Mouse (Mus musculus): ENCODE results near the gene Olfr1104.

The Olfr1104 gene

GRCm38 (mm10) chr2:87026980-87027379 lies at the start of gene Olfr1104:
Olfr1104 (minus strand) TSS chr2:87027080.
- no peak for DNase-seq (ENCODE audit: low spot score in 2 of 2)

GRCm38 (mm10) chr2:87075717-87076116 lies 48.8 kb upstream of the Olfr1104 start, which contains the start of gene Olfr1107:
Olfr1107 (minus strand) TSS chr2:87075817.
- no peak for DNase-seq (ENCODE audit: low spot score in 2 of 2)

- no peak for DNase-seq (ENCODE audit: low spot score in 2 of 2)
Observed at GRCm38 (mm10) chr2:87052173-87052572, 25.3 kb upstream of the Olfr1104 start, which contains the start of gene Olfr1106. Olfr1106 (minus strand) TSS chr2:87052273.

- DNase-seq (ENCODE audit: low spot score in 2 of 2), result no peak
Observed at GRCm38 (mm10) chr2:87036431-87036830, 9.6 kb upstream of the Olfr1104 start, which contains the start of gene Olfr1105. Olfr1105 (minus strand) TSS chr2:87036531.

GRCm38 (mm10) chr2:86998098-86998497 lies 28.8 kb downstream of the Olfr1104 start, which contains the start of gene Olfr1102:
Olfr1102 (plus strand) TSS chr2:86998398.
- no peak for DNase-seq (ENCODE audit: low spot score in 2 of 2)

GRCm38 (mm10) chr2:86991121-86991520 lies 35.8 kb downstream of the Olfr1104 start, which contains the start of gene Olfr1101:
Olfr1101 (minus strand) TSS chr2:86991221.
- DNase-seq (ENCODE audit: low spot score in 2 of 2), result no peak

- no peak for DNase-seq (ENCODE audit: low spot score in 2 of 2)
Observed at GRCm38 (mm10) chr2:86979854-86980253, 47.0 kb downstream of the Olfr1104 start, which contains the start of gene Olfr1100. Olfr1100 (minus strand) TSS chr2:86979954.

All from spleen, postnatal 4 days (tissue).